Mouse (Mus musculus): ENCODE measurements around the gene Fbxo30.
A peak's percentile ranks its signal among the peaks of the same experiment; 100 is the strongest.

DNA sequence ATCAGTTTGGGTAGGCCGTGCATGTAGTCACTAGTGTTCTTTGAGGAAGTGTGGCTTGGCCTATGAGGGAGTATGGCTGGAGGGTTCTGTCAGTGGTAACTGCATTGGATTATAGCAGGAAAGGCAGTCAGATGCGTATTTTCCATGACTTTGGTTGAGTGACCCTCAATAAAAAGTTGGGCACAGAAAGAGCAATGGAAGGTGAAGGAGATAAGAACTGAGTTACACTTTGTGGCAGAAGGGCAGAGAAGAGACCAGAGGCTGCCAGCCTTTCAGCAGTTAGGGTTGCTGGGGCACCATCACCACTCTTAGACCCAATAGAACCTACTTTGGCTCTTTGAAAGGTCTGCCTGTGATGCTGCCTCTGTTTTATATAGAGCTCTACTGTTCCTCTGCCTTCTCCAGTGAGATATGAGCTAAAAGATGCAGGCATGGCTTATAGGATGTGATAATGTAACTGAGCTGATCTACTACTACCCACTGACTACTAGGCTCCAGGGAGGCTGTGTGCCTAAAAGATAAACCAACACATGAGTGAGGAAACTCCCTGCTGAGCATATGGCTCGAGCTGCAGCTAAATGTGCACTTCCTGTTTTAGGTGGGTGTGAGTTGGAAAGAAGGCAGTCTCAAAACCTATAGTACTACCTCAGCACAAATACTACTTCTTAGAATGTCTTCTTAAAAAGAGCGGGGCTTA lies 42.2 kb downstream of the Fbxo30 start:
- TF ChIP-seq CTCF (IDR thresholded peaks at IDR 0.05; ENCODE audit: low read depth) = no peak
- TF ChIP-seq EP300 (IDR thresholded peaks at IDR 0.05; ENCODE audit: low read depth) = peak; percentile 87
